Mouse (Mus musculus) liver, embryonic 14 days (tissue): ENCODE data around the gene Heatr5a. TPM values are rescaled to one million over a fixed set of nuclear protein-coding genes. Genes with fewer than 3 reads are reported as not detected.

Experiments
- polyA plus RNA-seq: library from polyadenylated mRNA; depleted of rRNA; stranded (reverse); fragments of >200 nt; gene quantifications from 2 replicates; pipeline ENCODE4 v1.2.3, GENCODE M21; 2012; rRNA removed

Gene Heatr5a
- 7.4 and 9.5 TPM in 2 replicates for polyA plus RNA-seq

DNA sequence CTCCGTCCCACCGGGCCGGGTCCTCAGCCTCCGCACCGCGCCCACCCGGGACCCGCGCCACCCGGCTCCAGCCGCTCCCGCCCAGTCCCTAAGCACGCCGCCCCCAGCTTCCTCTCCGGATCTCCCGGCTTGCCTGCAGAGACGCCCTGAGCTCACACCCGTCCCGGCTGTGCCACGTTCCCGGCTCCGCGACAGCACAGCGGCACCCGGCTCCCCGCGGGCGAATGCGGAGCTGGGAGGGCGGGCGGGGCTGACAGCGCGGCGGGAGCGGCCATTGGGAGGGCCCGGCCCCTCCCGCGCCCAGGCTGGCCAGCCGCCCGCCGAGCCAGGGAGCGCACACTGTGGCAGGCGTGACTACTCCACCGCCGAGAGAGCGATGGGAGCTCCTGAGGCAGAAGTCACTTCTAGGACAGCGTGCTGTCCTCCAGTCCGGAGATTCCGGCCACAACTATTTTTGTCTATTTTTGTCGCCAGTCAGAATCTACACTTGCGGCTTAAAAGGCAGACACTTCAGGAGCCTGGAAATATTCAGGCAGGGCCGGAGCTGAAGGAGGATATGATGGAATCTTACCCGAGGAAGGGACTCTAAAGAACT lies at the start of gene Heatr5a:
Heatr5a (minus strand) TSS at position 252 of the 595 bp plus-strand sequence.

DNA sequence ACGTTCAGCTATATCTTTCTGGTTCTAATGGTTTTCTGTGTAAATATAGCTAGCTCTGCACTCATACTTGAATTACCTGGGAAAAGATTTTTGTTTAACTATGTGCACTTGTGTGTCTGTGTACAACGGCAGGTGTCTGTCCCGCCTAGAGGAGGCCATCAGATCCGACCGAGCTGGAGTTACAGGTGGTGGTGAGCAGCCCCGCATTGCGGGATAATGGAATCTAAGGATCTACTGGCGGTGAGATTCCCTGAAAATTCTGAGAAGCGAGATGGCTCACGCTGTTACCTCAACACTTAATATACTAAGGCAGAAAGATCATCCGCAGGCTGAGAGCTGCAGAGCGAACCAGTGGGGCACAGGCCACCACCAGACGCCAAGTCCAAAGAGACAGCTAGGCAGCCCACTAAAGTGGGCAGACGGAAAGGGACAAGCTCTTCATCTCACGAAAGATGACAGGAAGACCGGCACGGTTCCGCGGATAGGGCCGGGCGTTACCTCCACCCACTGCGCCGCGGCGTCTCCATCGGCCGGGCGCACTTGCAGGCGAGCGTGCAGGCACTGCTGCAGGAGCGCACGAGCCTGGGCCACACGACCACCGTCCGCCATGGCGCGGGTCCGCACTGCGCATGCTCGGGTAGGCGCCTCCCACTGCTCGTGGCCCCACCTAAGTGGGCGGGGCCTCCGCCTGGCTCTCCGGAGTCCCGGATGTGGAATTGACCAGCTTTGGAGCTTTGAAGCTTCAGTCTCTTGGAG lies 34.9 kb upstream of the Heatr5a start, which contains the start of gene Dtd2:
Dtd2 (minus strand) TSS at position 625 of the 756 bp plus-strand sequence.

GRCm38 (mm10) chr12:51829290-51830076 lies 141.6 kb downstream of the Heatr5a start, which contains the start of gene Hectd1:
Hectd1 (minus strand) TSS chr12:51829536.

Other genes with a start within 250 kb of the Heatr5a start
- gene Hectd1, start 141.8 kb downstream of the Heatr5a start, polyA plus RNA-seq: 20.6 and 24.6 TPM in 2 replicates
- gene Dtd2, start 35.2 kb upstream of the Heatr5a start, polyA plus RNA-seq: 8.9 and 11.5 TPM in 2 replicates
- not detected in 2 replicates for gene Gpr33, start 56.7 kb upstream of the Heatr5a start, polyA plus RNA-seq
- gene Nubpl, start 126.4 kb upstream of the Heatr5a start, polyA plus RNA-seq: 2.1 TPM in 2 replicates